Mouse (Mus musculus) urinary bladder, adult 18-20 months (tissue): ENCODE results near the gene Neurod2.

Source experiments
- DNase-seq, 2 experiments: peaks; one replicate each; pipeline ENCODE4 v3.0.0; 2022; ENCODE audit warnings: low spot score in 2 of 2, mixed read lengths in 2 of 2

Neurod2 gene

DNA sequence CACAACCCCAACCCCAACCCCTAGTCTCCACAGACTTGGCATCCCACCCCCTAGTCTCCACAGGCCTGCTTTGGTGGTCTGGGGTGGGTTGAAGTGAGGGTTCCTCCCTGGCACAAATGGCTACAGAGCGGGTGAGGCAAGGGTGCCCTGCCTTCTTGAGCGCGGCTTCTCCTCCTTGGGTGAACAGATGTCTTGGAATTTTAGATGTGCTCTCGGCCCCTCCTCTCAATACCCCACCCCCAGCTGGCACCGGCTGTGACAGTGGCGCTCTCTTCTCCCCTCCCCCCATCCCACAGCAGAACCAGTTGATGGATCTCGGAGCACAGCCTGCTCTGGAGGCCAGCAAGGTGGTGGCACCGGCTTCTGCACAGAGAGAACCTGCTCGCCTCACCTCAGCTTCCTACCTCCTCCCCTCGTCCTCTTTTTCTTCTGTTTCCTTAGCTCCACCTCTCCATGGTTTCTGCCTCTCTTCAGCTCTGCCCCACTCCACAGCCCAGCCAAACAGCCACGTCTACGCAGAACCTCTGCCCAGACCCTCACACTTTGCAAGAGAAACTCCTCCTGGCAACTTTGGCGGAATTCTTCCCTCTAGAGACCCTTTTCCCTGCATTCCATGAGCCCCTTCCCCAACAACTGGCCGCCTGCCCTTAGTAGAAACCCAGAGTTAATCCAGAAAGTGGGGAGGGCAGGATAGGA lies 10.9 kb downstream of the Neurod2 start:
- no peak for DNase-seq

GRCm38 (mm10) chr11:98317479-98317878 lies 12.0 kb downstream of the Neurod2 start:
- DNase-seq, result no peak

GRCm38 (mm10) chr11:98313790-98314323 lies 15.6 kb downstream of the Neurod2 start:
- peak; percentile 24 to 26 for DNase-seq

- no peak for DNase-seq
Observed at GRCm38 (mm10) chr11:98298484-98299205, 30.8 kb downstream of the Neurod2 start.

GRCm38 (mm10) chr11:98297778-98298177 lies 31.7 kb downstream of the Neurod2 start:
- no peak for DNase-seq

DNA sequence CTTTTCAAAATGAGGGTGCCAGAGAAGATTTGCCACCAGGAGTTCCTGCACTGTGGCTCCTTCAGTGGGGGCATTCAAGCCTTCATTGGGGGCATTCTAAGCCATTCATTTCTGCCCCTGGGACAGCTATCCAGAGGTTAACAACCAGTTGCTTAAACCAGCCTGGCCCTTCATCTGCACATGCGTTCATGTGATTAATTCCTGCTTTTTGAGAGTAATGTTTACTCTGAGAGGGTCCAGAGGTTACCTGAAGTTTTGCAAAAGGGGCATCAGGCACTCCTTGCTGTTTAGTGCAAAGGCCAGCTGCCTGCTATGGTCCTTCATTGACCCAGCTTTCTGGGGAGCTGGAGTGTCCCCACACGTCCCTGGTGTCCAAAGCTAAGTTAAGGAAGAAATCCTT lies 32.5 kb downstream of the Neurod2 start:
- no peak for DNase-seq

- DNase-seq, result no peak
Observed at GRCm38 (mm10) chr11:98296277-98296676, 33.2 kb downstream of the Neurod2 start.

DNA sequence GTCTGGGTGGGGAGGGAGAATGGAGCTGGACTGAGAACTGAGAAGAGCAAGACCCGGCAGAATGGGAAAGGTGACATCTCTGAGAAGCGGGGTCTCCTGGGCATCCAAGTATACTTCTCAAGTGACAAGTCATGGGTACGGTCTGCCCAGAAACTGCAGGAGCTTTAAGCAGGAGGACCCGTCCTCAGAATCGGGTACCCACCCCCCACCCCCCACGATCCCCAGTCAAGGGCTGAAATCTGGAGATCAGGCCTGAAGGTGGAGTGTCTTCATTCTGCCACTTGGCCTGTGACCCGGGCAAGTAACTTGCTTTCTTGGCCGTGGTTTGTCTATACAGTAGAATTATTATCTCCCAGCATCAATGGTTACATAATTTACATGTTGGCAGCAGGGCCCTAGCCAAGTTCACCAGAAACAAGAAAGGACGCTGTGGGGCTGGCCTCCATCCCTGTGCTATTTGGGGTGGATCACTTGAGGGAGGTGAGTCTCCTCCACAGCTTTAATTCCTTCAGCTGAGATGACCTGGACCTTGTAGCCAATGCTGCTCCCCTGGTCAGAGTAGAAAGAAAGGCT lies 34.3 kb downstream of the Neurod2 start:
- DNase-seq, result no peak

DNA sequence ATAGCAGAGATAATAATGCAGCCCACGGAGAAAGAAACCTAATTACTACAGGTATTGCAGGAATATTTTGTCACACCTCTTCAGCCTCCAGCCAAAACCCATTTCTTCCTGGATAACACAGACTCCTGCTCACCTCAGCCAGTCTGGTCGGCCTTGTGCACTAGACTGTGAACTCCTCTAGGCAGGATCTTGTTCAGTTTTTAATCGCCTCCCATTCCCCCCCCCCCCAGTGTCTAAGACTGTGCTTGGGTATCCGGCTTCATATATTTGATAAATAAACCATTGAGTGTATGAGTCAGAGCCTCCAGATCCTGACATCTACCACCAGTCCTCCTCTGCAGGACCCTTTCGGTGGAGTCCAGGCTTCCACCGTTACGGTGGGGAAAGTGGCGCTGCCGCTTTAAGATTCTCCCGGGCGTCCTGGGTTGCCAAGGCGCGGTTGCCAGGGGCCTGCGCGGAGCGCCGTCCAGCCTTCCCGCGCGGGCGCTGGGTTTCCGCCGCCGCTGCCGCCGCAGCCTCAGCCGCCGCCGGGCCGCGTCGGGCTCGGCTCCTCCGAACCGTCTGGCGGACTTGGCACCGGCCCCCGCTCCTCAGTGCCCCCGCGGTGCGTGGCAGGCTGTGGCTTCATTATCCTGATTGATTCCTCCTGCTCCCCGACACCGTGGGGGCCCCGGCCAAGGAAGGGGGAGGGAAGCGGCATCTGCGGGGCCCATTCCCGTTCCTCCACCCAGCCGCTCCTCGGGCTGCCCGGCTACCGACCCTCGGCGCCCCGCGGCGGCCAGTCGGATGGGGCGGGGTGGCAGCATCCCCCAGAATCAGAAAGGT lies 35.0 kb downstream of the Neurod2 start:
- peak; percentile 34 to 35 for DNase-seq

- no peak for DNase-seq
Observed at GRCm38 (mm10) chr11:98293070-98293469, 36.4 kb downstream of the Neurod2 start.

DNA sequence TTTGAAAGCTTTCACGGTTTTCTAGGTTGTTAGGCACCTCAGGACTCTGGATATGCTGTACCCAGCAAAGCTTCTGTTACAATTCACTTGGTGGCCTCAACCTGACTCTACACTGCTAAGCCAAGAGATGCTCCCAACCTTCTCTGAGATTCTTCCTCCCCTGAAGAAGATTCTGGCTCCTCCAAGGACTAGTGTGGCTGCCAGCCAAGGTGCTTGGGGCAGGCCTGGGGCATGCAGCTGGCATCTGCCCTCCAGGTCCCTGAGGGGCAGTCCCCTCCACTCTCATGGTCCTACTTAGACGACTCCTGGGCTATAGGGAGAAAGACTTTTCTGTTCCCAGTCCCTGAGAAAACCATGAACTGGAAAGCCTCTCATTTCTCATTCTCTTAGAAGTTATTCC lies 38.5 kb downstream of the Neurod2 start:
- DNase-seq, result no peak

GRCm38 (mm10) chr11:98289873-98290272 lies 39.6 kb downstream of the Neurod2 start:
- DNase-seq, result no peak

- no peak for DNase-seq
Observed at GRCm38 (mm10) chr11:98287961-98288360, 41.5 kb downstream of the Neurod2 start.

- no peak for DNase-seq
Observed at GRCm38 (mm10) chr11:98287531-98287930, 41.9 kb downstream of the Neurod2 start.

GRCm38 (mm10) chr11:98285368-98285767 lies 44.1 kb downstream of the Neurod2 start:
- DNase-seq, result no peak

DNA sequence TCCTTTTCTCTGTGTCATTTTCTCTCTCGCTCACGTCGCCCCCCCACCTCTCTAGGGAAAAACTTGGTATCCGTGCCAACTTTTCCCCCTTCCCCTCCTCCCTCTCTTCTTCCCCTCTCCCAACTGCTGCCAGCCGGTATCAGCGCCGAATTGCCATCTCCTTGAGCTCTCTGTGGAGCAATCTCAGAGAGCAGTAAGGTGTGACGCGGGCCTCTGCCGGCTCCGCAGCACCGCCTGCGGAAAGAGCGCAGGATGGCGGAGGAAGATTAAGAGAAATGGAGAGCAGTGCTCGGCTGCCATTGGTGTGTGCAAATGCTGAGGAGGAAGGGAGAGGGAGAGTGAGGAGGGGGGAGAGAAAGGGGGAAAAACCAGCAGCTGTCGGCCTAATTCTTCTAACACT lies 45.2 kb downstream of the Neurod2 start:
- DNase-seq, result no peak

GRCm38 (mm10) chr11:98283740-98284139 lies 45.7 kb downstream of the Neurod2 start:
- no peak for DNase-seq
